Mouse (Mus musculus): ENCODE measurements around the gene Creb3l2.
A peak's percentile ranks its signal among the peaks of the same experiment; 100 is the strongest.

Gene Creb3l2

DNA sequence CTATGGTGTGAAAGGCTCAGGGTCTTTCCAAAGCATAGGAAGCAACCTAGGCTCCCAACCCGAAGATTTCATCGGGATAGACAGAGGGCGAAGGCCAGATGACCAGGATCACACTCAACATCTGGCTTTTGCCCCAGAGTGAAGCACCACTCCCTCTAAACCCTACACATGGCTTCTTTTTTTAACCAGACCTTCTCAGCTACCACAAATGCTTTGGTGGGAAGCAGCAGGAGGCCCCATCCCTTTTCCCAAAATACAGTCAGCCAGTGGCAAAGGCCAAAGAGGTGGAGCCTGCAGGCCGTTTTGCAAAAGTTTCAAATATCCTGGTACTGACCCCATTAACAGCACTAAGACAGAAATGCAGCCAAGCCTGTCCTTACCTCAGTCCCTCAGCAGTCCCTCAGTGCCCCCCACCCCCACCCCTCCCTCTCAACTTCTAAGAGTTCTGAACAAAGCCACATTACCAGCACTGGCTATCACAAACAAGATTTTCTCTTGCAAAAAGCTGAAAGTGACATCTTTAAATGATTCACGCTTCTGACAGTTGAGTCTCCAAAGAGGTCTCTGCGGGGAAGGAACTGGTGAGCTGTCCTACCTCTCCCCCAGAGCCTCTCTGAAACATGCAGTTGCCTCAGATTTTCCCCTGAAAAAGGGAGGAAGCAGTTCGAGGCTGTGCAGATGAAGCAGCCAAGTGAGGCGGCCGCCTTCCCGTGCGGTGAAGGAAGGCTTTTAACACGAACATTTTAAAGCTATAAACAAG is 1.3 kb downstream of the Creb3l2 start:
- DNase-seq: peak; percentile 40

DNA sequence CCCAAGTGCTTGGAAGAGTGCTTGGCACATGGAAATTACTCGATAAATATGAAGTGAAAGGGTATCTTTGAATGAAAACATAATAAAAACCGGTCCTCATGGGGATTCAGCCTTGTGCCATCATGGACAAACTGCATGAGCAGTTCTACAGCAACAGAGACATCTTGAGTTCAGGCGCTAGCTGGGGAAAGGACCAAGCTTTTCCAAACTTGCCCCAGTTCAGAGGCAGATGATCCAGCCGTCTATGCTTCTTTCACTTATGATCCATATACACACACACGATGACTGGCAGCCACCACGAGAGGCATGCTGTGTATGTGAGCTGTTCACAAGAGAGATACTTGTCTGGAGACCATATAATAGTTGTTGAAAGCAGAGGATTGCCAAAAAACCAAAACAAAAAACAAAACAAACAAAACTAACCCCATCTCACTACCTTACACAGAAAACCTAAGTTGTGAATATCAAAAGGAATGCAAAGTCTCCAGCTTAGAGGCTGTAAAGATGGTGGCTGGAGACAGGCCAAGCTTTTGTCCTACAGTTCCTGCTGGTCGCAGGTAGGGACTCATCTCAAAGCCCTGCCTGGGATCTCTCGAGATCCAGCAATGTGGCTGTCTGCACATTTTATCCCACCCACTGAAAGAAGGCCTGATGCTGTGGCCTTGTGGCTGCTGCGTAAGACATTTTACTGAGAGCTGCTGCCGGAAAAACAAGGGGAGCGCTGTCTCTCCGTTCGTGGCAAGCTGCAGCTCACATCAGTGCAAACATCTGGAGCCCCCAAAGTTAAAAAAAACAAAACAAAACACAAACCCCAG is 2.1 kb downstream of the Creb3l2 start:
- DNase-seq: no peak

DNA sequence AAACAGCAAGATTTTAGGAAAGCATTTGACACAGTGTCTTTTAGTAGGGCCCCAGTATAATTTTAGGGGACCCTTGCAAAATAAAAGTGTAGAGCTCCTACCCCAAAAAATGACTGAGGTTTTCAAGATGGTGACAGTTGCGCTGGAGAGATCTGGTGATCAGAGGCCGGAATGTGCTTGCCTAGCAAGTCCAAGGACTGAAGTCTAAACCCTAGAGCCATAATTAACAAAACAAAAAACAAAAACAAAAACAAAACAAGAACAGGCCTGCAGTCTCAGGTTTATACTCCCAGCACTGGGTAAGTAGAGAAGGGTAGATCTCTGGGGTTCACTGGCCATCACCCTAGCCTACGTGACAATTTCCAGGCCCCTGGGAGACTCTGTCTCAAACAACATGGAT is 3.4 kb downstream of the Creb3l2 start:
- no peak for DNase-seq

DNA sequence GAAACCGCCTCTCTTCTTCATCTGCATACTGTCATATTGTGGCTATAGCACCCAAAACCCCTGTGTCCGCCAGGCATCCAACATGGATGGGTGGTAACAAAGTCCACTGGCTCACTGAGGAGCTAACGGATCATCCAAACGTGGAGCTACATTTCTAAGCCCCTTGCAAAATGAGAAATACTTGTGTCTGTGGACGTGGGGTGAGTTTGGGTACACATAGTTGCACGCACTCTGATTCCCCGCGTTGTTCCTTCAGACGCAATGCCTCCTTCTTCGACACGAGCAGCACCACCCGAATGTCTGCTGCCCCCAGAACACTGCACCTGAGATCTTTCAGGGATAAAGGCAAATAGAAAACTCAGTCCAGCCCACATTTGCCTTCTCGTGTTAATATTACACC is 4.9 kb downstream of the Creb3l2 start:
- DNase-seq: no peak

DNA sequence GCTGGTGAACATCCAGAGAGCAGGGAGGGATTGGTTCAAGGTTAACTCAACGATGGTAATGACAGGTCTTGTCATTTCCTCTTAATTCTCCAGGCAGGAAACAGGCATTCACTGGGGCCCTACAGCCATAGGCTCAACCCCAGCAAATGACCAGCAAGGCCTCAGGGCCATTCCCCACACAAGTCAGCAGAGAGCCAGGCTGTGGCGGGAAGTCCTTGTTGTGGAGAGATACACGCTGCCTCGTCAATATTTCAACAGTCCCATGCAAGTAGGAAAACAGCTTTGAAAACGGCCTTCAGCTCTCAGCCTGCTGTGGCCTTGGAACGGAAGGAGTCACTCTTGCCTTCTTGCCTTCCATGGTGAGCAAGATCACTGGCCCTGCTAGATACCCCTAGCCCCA is 6.6 kb downstream of the Creb3l2 start:
- no peak for DNase-seq

DNA sequence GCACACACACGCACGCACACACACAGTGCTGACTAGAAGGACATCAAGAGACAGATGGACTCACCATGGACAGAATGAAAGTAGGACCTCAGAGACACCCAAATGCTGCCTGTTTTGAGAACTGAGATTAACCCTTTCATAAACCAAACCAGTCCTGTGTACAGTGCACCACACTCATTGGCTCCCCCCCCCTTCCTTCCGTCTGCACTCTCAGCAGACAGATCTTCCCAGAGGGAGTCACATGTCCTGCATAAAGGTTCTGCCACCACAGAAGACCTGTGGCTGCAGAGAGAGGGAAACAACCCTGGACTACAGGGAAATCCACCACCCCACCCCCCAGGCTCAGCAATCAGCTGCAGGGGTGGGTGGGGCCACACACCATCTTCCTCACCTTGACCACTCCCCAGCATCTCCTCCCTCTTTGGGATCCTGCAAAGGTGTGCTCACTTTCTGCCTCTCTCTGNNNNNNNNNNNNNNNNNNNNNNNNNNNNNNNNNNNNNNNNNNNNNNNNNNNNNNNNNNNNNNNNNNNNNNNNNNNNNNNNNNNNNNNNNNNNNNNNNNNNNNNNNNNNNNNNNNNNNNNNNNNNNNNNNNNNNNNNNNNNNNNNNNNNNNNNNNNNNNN is 12.0 kb downstream of the Creb3l2 start:
- no peak for DNase-seq

DNA sequence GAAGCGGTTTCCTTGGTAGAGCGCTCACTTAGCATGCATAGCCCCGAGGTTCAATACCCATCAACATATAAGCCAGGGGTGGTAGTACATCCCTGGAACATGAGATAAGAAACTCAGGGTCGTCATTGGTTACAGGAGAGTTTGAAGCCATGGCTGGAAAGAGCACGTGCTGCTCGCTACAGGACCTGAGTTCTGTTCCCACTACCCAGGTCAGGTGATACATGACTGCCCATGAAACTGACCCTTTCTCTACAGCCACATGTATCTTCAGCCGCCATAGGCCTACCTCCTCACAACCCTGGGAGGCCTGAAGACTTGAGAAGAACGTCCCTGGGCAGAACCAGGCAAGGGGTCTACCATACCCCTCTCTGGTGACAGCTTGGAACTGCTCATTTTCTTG is 13.0 kb downstream of the Creb3l2 start:
- no peak for DNase-seq

DNA sequence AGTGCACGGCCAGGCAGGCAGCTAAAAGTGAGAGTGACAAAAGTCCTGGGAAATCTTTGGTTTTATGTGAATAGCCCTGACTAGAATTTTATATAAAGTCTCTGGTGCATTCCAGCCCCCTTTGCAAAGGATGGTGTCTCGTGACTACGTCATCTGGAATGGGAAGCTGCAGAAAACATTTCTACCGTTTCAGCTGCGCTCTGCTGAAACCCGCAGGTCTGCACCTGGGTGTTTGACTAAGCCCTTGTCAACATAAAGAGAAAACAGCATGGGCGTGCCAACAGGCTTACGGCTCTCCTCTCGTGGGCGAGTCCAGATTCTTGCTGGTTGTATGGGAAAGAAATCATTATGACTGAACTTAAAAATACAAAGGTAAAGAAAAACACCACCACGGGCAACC is 13.9 kb downstream of the Creb3l2 start:
- no peak for DNase-seq

DNA sequence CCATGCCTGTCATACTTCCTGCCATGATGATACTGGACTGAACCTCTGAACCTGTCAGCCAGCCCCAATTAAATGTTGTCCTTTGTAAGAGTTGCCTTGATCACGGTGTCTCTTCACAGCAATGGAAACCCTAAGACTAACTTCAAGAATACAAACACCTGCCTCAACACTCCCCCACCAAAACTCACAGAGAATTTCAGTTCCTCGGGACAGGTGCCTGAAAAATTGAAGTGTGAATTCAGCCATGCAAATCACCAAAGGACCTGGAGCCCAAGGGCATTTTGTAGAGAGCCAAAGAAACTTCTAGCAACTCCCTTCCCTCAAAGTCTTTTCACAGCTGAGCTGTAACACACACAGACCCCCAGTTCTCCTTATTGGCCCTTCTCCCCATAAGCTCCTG is 15.3 kb downstream of the Creb3l2 start:
- no peak for DNase-seq

DNA sequence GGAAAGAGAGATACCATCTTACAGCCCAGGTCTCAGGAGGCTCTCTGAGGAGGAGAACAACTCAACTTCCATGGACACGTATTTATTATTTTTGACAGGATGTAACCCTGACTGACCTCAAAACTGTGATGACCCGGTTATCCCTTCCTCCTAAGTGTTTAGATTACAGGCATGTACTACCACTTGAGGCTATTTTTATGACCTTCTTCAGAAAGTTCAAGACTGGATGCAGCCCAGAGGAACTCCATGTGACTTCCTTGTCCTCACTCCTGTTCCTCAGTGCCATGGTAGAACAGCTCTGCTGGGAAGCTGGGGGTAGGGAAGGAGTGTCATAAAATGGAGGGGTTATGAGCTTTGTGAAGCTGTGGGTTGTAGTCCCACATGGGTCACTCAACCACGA is 16.1 kb downstream of the Creb3l2 start:
- no peak for DNase-seq

DNA sequence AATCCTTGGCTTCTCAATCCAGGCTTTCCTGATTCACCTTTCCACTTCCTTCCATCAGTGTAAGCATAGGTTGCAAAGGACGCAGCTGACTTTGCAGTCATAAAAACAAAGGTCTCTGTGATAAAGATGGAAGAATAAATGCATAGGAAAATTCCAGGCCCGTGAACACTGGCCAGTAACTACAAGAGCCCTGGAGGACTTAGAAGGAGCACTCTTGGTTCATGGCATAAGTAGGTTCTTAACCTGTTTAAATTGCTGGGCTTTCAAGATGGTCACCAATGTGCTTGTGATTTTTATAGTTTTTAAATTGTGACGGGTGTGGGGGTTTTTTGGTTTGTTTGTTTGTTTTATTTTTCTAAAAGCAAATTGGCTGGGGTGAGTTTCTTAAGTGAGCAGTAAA is 16.9 kb downstream of the Creb3l2 start:
- DNase-seq: no peak

DNA sequence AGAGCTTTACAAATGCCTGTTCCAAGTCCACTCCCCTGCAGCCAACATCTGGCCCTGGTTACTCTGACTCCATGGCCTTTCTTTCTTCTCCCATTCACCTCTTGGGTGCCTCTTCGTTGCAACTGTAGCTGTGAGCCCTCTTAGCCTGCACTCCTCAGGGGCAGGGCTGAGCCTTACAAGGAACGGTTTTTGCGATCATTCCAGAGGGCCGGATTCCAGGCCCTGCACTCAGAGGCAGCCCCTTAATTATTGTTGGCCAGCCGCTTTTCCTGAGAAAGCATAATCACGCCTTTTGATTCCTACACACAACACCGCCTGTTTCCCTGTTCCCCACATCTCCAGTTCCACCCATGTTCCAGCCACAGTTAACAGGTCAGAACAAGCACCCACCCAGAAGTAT is 17.6 kb downstream of the Creb3l2 start:
- DNase-seq: no peak

DNA sequence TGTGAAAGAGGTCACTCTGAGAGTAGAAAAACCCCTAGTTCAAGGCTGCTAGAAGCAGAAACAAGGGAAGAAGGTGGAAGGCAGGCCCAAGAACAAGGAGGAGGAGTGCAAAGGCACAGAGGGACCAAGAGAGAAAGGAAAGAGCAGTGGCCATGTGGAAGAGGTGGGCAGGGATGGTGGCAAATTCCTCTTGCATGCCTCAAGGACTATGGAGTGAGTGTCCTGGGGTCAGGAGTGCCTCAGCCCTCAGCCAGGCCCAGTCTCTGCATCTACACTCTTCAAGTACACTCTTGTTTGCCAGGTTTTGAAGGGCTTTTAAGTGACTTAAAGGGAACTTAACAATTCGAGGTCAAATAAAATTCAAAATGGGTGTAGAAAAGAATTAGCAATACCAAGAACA is 18.6 kb downstream of the Creb3l2 start:
- DNase-seq: no peak

DNA sequence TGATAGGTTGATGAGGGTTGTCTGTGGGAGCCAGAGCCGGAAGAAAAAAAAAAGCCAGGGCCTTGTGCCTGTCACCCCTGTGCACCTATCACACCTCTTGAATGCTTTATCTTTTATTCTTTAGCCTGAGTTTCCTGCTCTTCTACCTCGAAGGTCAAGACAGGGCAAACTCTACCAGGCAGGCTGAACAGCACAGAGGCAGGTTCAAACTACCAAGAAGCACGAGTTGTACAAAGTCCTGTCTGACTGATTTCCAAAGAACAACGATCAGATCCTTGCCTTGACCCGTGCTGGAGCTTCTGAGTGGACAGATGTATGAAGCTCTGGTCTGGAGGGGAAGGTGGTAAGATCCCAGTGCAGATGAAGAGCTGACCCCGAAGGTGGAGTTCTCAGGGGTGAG is 20.8 kb downstream of the Creb3l2 start:
- peak; percentile 80 for DNase-seq

DNA sequence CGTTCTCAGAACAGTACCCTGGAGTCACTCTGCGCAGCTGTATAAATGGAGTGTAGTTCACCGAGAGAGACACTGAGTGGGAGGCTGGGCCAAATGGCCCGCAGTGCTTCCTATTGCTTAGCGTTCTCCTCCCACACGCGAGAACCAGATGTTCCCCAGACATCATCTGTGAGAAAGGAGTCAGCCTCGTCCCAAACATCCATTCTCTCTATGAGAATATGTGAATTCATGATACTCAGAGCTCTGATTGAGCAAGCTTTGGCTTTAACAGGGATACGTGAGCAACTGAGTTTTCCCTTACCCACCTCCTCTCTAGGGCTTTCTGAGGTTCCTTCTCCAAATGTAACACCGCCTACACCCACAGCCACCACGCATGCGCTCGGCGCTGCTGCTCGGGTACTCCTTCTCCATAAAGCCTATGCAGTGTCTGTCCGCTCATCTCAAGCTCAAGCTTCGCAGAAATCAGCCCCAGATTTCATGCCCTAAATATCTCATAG is 22.5 kb downstream of the Creb3l2 start:
- DNase-seq: no peak

DNA sequence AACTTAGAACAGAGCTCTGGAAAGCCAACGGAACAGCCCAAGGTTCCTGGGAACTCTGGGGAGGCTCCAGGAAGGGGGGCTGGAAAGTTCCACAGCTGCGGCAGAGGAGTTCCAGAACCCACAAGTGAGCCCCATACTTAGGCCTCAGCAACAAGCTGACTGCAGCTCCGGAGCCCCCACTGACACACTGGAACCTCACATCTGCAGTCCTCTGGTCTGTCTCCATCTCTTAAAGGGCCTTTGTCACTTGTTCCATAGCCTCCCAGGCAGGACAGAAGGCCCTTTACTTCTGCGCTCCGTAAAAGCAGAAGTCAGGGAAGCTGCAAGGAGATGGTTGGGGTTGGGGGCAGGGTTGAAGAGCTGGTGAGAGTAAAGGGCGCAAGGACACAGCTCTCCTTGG is 23.0 kb downstream of the Creb3l2 start:
- DNase-seq: no peak

DNA sequence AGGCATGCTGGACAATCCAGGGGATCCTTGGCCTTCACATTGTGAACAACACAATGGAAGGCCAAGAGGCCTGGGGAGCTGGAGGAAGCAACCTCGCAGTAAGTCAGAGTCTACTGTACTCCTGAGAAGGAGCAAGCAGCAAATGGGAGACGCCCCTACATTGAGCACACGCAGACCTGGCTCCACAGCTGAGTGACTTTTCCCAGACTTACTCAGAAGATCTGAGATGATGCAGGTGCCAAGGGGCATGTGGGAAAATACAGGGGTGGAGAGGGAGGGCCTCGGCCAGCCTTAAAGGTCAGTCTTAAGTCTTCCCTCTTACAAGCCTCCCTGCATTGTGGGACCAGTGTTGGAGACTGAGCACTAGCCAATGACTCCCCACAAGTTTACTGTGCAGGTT is 25.2 kb downstream of the Creb3l2 start:
- peak; percentile 63 for DNase-seq

DNA sequence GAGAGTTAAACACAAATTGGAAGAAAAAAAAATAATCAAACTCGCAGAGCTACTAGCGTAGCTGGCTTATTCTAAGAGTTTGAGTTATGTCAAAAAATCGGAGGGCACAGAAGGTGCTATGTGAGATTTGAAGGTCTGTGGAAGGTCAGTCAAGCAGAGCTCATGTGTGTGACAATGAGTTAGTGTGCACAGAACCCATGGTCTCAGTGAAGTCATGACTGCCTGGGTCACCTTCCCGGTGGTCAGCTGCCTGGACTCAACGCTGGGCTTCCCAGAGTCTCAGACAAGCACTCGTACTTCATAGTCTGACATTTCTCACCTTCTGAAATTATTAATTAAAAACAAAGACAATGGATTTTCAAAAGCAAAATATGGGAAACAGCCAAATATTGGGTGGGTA is 26.4 kb downstream of the Creb3l2 start:
- DNase-seq: peak; percentile 61

DNA sequence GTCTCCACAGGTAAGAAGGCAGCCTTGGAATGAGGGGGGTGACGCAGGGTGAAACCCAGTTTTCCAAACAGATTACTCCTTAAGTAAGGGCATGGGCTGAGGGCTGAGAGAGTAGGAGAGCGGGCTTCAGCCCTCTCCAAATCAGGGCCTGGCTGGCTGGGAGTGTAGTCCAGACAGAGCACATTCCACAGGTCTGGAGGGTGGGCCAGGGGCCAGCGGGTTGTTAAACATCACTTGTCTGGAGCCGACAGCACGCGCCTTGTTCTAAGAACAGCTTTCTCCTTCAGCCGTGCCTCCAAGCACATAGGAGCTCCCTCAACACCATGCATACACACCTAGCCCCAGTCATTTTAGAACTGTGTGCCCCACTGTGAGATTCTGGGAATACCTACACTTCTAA is 26.9 kb downstream of the Creb3l2 start:
- peak; percentile 87 for DNase-seq

DNA sequence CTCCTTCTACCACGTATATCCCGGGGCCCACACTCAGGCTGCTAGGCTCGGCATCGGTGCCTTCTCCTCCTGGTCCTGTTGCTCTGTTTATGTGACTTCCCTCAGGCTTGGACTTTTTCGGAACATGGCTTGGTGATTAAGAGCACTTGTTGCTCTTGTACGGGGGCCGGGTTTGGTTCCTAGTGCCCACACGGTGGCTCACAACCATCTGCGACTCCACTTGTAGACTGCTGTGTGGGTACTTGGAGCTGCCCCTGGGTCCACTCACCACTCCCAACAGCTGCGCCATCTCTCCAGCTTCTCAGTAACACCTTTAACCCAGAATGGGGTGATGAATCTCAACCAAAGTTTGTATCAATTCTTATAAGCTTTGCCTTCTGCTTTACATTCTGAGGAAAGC is 27.4 kb downstream of the Creb3l2 start:
- no peak for DNase-seq

DNA sequence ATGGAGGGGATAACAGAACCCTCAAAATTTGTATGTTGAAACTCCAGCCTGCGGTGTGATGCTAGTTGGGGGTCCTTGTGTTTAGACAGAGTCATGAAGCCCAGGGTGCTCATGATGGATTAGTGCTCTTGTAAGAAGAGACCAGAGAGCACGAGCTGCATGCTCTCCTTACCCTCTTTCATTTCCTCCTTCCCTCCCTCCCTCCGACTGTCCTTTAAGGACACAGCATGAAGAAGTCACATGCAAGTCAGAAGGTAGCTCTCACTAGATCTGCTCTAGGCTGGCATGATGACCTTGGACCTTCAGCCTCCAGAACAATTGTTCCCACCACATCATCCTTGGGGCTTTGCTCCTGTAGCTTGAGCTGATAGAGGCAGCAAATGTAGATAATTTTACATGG is 30.2 kb downstream of the Creb3l2 start:
- DNase-seq: no peak

DNA sequence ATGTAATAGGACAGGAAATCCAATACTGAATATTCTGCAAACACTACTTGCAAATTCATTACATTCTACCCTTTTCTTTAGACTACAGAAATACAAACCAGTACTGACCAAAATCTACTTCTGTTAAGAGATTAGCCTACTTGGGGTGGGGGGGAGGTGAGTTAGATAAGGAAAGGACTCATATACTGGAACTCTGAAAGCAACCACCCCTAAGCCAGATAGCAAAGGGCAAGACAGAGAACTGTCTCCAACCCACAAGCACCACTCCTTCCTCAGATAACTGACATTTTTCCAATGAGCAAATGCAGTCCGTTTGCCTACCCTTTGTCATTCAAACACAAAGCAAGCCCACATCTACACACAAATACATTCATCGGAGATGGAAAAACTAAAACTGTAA is 32.1 kb downstream of the Creb3l2 start:
- no peak for DNase-seq

DNA sequence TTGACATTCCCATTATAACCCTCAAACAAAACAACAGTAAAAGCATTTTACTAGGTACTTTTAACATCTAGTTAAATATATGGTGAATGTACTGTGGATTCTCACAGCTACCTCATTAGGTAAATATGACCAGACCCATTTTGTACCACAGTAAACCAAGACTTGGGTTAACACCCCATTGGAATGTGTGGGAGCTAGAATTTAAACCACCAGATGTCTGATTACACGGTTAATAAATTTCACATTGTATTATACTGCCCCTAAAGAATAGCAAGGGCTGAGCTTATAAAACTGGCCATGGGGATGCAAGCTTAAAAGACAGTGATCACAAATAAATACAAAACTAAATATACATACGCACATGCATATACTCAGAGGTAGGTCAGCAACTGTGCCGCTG is 34.1 kb downstream of the Creb3l2 start:
- no peak for DNase-seq

DNA sequence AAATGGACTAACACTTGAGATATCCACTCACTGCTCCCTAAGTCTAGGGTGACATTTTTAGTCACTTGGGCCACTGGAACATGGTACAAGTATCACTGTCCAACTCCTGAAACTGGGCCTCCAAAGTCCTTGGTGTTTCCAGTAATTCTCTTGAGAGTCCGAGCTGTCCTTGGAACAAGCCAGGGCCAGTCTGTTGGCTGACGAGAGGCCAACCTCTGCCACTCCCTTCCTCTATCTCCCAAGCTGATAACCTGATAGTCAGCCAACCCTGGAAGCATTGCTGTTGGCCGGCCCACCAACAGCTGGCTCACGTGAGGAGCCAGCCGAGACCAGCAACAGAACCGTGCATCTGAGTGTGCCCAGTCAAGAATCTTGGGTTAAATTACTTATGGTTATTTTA is 35.0 kb downstream of the Creb3l2 start:
- no peak for DNase-seq
